Mouse (Mus musculus) inflammation-experienced regulatory T-cells, adult 6 months (primary cell): ENCODE data around the gene Trpv6. TPM values are rescaled to one million over a fixed set of nuclear protein-coding genes. Genes with fewer than 3 reads are reported as not detected.

Source experiments
- ATAC-seq: one replicate; pipeline ENCODE4 v1.8.0; 2017
- polyA plus RNA-seq, 3 experiments: library from polyadenylated mRNA; unstranded; fragments of 100-300 nt; shearing (Covaris generic); gene quantifications; one replicate each; pipeline ENCODE4 v1.2.1; 2017

The Trpv6 gene
- polyA plus RNA-seq, 3 experiments from 2014 or later, result 0.25 to 0.74 (median 0.41) TPM

DNA sequence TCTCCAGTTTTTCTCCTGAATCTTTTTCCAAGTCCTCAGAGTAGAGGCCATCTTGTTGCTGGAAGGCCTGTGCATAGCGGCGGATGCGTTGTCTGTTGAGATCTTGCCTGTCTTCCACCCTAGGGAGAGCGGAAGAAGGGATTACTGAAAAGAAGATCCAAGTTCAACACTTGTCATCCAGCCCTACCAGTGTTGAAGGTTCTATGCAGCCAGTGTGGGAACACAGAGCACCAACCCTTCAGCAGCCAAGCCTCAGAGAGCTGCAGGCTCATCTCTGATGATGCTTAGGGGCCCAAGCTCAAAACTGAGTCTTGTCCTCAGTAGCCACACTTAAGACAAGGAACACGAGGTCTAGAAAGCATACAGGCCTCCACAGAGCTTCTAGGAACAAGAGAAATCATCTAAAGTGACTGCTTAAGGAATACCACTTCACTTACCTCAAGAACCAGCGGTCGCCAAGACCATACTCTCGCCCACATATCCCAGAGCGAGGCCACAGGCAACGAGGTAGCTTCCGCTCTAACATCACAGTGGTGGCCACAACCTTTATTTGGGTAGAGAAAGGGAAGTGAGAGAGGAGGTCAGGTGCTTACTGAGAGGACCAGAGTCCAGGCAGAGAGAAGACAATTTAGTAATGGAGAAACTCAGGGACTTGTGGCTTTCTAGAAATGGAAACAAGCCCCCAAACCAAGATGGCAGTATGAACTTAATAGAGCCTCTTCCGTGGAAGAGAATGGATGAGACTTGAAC is 14.8 kb downstream of the Trpv6 start:
- ATAC-seq, result no peak

DNA sequence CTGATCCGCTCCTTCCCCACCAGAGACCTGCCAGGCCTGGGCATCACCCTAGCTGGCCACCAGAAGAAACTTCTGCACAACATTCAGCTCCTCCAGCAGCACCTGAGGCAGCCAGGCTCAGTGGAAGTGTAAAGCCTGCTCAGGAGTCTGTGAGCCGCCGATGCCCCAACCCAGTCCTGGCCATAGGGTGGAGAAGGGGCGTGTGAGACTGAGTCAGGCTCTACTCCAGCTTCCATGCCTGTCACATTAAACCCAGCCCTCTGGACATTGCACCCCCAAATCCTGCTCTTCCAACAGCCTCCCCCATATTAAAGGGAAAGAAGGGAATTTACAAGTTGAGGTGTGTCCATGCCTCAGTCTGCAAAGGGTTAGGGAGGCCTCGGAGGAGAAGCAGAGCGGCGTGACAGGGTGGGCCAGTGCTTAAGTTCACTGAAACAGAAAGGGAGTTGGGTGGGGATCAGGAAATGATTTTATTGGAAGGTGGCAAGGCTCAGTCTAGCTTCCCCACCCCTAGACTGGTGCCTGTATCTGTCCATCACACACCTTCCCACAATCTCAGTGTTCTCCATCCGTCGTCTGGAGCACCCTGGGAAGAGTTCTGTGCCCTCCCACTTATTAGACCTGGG is 15.9 kb downstream of the Trpv6 start:
- no peak for ATAC-seq

- ATAC-seq, result no peak
Measured at GRCm38 (mm10) chr6:41607637-41608036, 28.6 kb downstream of the Trpv6 start.

DNA sequence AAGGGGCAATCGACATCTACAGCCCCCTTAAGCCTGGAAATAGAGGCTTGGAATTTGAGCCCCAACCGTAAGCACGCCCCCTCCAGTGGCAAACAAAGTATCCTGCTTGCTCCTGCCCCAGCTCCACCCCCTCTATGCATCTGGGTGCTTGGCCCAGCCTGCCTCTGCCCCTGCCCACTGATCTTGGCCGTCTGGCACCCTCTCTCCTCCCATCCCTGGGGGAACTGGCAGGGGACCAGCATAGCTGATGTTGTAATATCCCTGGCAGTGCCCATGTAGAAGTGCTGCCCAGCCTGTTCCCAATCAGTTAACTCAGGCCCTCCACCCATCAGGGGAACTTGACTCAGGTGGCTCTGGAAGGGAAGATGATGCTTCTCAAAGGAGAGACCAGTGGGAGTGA is 30.0 kb downstream of the Trpv6 start:
- ATAC-seq, result no peak

DNA sequence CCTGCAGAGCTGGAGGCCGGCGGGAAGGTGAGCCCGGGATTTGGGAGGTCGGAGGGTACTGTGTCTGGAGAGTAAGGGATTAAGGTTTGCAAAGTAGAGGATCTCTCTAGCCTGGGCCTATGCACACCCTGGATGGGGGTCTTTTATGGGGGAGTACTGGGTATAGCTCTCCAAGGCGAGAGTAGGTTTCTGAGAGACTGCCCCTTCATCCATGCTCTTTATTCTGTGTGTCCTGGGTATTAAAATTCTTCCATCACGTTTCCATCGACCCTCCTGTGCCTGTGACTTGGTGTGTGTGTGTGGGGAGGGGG is 30.5 kb downstream of the Trpv6 start:
- ATAC-seq, result no peak

DNA sequence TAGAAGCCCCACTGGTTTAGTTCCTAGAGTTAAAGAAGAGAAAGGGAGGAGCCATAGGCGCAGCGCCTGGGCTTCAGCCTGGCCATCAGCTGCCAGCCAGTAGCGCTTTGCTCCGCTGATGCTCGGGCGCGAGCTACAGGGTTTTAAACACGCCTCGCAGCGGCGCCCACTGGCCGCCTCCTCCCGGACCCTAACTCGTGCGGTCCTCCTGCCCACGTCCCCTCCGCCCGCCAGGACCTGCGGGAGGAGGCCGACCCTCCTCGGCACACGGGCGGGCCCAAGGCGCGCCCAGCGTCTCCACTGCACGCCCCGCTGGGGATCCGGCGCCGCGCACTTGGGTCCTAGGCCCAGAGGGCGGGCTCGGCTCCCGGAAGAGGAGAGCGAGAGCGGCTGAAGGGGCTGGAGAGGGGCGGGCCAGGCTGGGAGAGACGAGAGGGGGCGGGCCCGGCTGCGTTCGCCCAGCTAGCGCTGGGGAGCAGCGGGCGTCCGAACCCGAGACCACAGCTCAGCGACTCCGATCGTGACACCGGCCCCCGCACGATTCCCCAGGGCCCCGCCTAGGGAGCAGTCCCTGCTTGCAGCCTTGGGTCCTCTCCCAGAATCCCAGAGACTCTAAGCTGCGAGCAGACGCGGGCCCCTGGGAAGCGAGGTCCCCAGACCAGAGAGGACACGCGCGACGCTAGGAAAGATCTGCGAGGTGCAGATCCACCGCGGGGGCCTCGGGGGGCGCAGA is 31.0 kb downstream of the Trpv6 start, which contains the start of gene Ephb6:
TSS of gene Ephb6 (plus strand) at position 422 of the 733 bp plus-strand sequence.
- ATAC-seq, result peak; percentile 78

DNA sequence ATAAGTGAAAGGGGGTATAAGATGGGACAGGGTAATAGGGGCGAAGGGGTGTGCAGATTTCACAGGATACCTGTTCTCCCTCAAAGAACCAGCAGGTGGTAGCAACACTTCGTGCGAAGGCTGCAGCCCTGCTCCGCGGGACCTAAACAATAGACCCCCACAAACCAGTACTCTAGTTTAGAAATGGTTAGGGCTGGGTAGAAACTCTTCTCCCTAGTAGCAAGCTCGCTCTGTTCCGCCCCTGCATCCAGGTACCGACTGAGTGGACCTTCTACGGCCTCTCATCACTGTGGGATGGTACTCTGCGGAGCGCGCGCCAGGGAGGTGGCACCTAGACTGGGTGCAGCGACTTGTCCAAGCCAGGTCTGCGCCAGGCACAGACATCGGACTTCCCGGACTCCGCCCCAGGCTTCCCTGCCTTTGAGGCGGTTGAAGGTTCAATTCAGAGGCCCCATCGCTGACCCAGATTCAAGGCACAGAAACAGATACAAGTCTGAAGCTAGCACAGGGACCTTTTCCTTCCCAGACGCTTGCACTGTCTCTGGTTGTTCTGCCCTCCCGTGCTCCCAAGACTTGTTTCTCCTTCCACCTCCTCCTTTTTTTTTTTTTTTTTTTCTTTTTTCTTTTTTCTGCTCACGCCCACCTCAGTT is 31.7 kb downstream of the Trpv6 start:
- peak; percentile 74 for ATAC-seq

DNA sequence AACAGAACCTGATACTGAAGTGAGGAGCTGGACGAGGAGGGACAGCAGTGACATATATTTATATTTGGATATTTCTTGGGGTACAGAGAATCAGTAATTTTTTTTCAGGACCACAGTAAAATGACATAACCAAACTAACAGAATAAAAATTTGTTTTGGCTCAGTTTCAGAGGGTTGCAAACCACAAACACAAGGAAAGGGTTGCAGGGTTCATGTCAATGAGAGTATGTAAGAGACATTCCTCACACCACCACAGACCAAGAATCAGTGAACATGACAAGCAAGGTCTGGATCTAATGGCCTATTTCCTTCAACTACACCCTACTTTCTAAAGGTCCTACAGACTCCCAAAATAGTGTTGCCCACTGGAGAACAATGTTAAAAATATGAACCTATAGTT is 54.0 kb downstream of the Trpv6 start:
- no peak for ATAC-seq

- ATAC-seq, result no peak
Measured at GRCm38 (mm10) chr6:41581295-41581694, 54.9 kb downstream of the Trpv6 start.

DNA sequence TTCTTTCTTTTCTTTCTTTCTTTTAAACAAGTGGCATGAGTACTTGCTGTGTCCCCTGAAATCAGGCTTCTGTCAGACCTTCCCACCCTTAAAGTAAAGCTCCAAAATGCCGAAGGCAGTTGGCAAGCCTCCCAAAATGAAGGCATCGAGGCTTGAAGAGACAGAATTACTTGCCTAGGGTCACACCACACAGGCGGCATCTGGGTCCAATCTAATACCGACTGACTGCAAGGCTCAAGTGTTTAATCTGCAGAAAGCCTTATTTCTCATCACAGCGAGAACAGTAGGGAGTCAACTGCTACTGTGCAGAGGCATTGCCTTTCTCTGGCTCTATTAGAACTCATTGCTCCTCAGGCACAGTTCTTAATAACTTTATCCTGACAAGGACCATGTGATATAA is 58.9 kb downstream of the Trpv6 start:
- no peak for ATAC-seq

- no peak for ATAC-seq
Measured at GRCm38 (mm10) chr6:41576526-41577097, 59.6 kb downstream of the Trpv6 start.

Other genes starting within 250 kb of the Trpv6 start
- gene Gm5771, start 244.0 kb downstream of the Trpv6 start, polyA plus RNA-seq, result not detected
- not detected for gene Gm10334, start 190.3 kb downstream of the Trpv6 start, polyA plus RNA-seq
- gene Prss1, start 177.5 kb downstream of the Trpv6 start, polyA plus RNA-seq, result not detected
- 1 to 10 TPM in 2 of 3 experiments, under 1 TPM in 1; 0.45 to 4.0 (median 2.7) TPM for gene Prss2, start 114.6 kb downstream of the Trpv6 start, polyA plus RNA-seq
- gene Ephb6, start 30.9 kb downstream of the Trpv6 start, polyA plus RNA-seq, result 10 to 100 TPM in 2 of 3 experiments, 1 to 10 TPM in 1; 9.4 to 20.7 (median 16.5) TPM
- gene Trpv5, start 44.4 kb upstream of the Trpv6 start, polyA plus RNA-seq, result not detected
- not detected for gene Llcfc1, start 48.0 kb upstream of the Trpv6 start, polyA plus RNA-seq
- not detected for gene Kel, start 67.9 kb upstream of the Trpv6 start, polyA plus RNA-seq
- not detected for gene Olfr459, start 138.8 kb upstream of the Trpv6 start, polyA plus RNA-seq
- gene Pip, start 211.1 kb upstream of the Trpv6 start, polyA plus RNA-seq, result not detected
- not detected for gene Sval2, start 216.6 kb upstream of the Trpv6 start, polyA plus RNA-seq